Mouse (Mus musculus): ENCODE data around the gene Gm43552.
"Not testable (repeated sequence)": the region's sequence is repeated elsewhere in the genome, so short reads cannot be mapped to it uniquely, and the experiment has no call there.

The Gm43552 gene

DNA sequence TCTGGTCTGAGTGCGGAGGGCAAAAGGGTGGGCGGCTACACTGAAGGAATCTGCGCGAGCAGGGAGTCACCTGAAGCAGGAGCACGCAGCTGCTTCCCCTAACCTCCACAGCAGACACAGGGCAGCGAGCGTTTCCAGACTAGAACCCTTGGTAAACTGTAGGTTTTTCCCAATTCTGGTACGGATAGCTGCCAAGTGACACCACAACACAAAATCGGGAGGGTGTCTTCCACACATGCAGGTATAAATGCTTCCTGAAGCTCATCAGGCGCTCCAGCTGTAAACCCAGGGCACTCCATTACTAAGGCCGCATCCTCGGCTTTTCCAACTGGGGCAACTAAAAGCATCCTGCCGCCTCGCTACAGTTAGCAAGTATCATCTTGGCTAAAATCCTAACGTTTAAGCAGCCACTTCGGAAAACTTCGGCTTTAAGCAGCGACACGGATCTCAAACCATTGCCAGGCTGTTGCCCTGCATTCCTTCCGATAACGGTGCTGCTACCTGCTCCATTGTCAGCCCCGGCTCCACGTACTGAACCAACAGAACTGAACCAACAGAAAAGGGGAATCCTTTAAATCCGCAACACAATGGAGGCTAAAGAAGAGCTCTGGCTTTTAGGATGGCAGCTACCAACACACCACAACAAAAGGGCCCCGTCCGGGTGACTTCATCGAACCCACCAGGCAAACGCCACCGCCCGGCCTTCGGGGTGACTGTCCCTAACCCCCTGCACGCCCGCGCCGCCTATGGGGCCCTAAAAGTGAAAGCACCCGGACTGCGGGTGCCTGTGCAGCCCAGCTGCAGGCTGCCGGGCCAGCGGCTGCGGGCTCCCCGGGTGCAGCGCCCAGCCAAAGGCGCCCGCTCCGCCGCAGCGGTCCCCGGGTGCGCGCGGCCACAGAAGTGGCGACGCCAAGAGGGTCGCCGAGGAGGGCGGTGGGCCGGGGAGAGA, 592 bp downstream of the Gm43552 start:
- DNase-seq (ENCODE audit: low spot score), result peak; percentile 56

DNA sequence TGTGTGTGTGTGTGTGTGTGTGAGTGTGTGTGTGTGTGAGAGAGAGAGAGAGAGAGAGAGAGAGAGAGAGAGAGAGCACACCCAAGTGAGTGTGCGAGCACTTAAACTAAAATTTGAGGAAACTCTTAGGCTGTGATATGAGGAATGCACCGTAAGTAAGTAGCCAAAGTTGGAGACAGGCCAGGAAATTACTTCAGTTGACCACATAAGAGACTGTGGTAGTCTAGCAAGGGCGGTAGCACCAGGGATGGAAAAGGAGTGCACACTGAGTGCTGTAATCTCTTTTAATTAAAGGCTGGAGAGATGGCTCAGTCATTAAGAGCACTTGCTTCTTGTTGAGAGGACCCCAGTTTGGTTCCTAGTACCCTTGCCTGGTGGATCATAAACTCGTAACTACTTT, 2.8 kb downstream of the Gm43552 start:
- DNase-seq (ENCODE audit: low spot score), result no peak

DNA sequence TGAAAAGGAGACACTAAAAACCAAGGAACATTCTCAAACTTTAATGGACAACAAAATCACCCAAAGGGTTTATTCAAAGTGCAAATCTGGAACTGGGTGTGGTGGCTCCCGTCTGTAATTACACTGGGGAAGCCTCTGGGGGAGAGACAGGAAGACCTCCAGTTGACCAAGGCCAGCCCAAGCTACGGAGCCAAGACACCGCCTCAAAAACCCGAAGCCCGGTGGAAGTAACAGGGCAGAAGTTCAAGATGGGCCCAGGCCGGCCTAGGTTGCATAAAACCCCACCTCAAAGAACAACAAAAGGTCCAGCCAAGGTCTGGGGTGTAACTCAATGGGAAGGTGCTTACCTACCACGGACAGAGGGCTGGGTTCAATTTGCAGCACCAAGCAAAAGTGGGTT, 3.9 kb downstream of the Gm43552 start:
- DNase-seq (ENCODE audit: low spot score), result no peak

DNA sequence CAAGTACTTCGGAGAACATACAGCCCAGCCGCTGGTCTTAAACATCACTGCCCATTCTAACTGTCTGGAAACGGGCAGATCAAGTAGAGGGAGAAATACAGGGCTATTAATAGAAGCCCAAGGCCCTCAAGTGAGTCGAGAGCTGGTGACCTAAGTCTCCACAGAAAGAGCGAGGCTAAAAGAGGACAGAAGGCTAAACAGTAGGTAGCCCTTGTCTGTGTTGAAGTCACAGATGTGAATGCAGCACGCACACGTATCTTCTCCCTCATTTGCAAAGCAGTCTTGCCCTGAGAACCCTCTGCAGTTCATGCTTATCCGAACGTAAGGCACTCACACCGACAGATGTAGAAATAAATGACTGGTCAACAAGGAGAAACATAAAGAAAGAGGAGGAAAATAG, 5.3 kb downstream of the Gm43552 start:
- no peak for DNase-seq (ENCODE audit: low spot score)

DNA sequence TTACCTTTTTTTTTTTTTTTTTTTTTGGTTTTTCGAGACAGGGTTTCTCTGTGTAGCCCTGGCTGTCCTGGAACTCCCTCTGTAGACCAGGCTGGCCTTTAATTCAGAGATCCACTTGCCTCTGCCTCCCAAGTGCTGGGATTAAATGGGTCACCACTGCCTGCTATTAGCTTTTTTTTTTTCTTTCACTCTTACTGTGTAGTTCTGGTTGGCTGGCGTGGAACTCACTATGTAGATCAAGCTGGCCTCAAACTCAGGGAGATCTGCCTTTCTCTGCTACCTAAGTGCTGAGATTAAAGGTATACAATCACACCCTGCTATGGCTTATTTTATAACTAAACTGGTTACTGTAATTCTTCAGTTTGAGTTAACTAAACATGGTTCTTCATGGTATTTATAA, 6.1 kb downstream of the Gm43552 start:
- DNase-seq (ENCODE audit: low spot score), result no peak

DNA sequence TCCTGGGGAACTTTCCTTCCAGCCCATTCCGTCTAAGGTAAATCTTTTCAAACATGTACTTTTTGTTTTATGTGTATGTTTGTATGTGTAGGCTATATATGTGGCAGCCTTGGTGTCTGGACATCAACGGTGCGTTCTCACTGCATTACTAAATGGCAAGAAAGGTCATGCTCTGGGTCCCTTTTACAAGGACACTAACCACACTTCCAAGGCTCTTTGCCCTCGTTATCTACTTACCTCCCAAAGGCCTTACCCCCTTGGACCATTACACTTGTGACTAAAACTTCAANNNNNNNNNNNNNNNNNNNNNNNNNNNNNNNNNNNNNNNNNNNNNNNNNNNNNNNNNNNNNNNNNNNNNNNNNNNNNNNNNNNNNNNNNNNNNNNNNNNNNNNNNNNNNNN, 9.6 kb downstream of the Gm43552 start:
- no peak for DNase-seq (ENCODE audit: low spot score)

DNA sequence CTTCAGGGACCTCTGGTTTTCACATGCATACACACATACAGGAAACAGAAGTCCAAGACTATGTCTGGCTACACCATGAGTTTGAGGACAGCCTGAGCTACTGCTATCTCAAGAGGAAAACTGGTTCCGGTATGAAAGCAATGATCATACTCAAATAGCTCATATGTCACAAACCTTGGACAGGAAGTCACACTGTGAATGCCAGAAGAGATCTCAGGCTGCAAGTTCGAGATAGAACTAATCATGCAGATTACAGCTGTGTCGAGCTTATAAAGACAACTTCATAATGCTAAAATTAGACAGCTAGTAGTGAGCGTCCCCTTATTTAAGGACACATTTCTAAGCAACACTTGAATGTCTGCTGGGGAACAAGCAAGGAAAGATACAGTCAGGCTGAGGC, 12.1 kb downstream of the Gm43552 start:
- no peak for DNase-seq (ENCODE audit: low spot score)

DNA sequence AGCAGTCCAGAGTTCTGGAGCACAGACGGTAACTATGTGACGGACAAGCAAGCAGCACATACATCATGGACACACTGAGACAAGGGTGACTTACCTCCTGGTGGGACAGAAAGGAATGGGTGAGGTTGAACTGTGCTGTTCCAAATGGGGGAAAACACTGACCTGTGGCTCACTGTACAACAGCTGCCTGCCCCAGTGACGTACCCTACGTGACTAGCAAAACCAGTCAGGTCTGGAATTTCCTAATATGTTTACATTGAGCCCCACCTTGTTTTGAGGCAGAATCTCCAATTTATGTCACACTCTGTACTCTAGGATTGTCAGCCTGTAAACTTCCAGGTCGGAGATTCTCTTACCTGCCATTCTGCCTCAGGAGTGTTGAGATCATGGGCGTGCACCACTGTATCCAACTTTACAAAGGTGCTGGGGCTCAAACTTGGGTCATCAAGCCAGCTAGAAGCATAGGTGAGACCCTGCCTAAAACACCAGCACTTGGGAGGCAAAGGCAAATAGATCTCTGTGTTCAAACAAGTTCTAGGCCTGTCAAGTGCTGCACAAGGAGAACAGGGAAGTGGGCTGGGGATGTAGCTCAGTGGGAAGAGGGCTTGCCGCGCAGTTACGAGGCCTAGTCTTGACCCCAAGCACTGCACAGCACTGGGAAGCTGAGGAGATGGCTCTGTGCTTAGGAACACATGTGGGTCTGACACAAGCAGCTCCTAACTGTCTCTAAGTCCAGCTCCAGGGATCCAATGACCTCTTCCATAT, 12.8 kb downstream of the Gm43552 start:
- DNase-seq (ENCODE audit: low spot score), result no peak

DNA sequence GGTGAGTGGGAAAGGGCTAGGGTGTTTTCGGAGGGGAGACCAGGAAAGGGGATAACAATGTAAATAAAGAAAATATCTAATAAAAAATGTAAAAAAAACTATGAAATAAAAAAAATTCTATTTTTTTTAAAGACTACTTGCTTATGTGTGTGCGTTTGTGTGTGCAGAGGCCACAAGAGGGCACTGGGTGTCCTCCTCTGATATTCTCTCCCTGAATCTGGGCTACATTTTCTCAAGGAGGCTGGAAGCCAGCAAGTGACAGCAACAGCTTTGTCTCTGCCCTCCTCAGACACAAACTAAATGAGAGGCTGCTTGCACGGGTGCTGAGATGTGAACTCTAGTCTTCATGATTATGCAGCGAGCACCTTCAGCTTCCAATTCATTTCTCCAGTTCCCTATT, 14.4 kb downstream of the Gm43552 start:
- DNase-seq (ENCODE audit: low spot score), result no peak

DNA sequence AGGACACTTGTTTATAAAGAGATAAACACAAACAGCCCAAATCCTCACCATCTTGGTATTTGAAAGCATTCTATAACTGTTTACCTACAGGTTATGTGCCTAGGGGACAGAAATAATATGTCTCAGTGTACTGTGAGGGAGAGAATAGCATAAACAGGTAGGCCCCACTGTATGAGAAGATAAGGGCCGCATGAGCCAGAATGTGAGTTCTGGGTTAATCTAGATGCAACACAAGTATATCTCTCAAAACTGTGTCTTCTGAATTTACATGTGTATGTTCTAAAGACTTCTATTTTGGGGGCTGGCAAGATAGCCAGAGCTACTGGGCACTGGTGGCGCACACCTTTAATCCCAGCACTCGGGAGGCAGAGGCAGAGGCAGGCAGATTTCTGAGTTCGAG, 15.9 kb downstream of the Gm43552 start:
- not testable (repeated sequence) for DNase-seq (ENCODE audit: low spot score)

DNA sequence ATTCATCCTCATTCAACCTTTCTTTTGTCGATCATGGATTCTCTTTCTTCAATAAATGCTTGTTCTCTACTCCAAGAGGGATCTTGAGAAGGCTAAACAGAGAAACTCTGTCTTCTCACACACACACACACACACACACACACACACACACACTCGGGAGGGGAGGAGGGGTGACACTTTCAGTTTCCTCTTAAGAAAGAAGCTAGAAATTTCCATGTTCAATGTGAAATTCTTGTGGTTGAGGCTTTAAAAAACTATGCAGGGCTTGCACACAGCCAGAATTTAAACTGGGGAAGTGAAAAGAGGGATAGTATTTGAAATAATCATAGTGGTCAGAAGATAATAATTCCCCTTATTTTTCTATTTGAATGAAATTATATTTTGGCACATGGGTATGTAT, 16.8 kb downstream of the Gm43552 start:
- DNase-seq (ENCODE audit: low spot score), result no peak

DNA sequence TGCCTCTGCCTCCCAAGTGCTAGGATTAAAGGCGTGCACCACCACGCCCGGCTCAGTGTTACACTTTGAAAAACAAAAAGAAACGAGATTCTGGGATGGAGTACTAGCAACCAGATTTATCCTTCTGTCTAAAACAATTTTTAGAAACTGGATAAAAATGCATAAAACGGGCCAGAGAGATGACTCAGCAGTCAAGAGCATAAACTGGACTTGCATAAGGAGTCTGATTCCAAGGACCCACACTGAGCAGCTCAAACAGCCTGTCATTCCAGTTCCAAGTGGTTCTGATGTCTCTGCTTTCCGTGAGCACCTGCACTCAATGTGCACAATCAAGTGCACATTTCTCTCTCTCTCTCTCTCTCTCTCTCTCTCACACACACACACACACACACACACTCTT, 22.9 kb downstream of the Gm43552 start:
- DNase-seq (ENCODE audit: low spot score), result no peak

DNA sequence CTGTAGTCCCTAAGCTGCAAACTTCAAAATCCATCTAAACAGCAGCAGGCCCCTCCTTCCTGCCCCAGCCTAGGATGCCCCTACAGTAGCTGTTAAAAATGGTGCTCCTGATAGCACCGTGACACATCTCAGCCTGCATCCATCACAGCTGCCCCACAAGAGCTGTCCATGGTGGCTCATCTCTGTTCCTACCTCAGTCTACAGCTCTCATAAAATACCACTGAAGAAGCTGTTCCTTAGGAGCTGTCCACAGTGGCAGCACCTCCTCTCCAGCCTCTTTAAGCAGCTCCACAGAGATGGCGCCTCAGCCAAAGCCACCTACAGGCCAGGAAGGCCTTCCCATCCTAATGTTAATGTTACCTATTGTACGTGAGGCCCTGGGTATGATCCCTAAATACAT, 25.7 kb downstream of the Gm43552 start:
- DNase-seq (ENCODE audit: low spot score), result peak; percentile 35

DNA sequence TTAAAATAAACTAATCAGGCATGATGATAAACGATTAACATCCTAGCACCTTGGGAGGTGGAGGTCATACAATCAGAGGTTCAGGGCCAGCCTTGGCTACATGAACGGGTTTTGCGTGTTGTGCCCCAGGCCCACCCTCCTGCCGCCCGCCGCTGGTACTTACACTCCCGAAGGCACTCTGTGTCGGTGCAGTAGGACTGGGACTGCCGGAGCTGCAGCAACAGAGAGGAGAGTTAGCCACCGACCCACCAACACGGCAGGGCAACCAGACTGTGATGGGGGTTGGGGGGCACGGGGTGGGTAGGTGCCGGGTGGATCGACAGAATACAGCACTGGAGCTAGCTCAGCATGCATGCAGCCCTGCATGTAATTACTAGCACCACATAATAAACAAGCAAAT, 32.3 kb downstream of the Gm43552 start:
- DNase-seq (ENCODE audit: low spot score), result no peak

DNA sequence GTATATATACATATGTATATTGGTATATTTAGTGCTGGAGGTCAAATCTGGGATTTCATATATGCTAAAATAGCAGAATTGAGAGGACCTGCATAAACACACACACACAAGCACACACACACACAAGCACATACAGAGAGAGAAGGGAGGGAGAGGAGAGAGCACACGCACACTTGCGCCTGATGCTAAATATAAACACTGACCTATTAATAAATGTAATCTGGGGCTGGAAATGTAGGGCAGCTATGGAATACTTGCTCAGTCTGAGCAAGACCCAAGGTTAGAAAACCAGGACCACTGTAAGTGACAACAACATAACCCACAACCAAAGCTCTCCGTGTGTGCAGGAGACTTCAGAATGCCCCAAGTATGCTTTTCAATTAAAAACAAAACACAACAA, 33.2 kb downstream of the Gm43552 start:
- DNase-seq (ENCODE audit: low spot score), result no peak

DNA sequence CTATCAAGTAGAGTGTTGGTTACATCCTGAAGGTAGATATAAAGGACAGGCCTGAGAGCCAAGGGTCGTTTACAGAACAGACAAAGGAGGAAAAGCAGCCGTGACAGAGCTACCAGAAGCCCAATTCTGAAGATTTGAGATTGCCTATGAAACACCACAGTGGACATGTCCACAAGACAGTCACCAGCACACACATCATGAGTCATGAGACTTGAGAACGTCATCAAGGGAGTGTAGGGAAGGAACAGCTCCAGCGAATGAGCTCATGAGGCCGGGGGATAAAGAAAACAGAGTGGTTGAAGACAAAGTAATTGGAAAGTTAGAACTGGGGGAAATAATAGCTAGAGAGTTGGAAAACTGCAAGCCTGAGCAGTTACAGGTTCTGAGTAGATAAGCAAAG, 34.8 kb downstream of the Gm43552 start:
- DNase-seq (ENCODE audit: low spot score), result no peak

DNA sequence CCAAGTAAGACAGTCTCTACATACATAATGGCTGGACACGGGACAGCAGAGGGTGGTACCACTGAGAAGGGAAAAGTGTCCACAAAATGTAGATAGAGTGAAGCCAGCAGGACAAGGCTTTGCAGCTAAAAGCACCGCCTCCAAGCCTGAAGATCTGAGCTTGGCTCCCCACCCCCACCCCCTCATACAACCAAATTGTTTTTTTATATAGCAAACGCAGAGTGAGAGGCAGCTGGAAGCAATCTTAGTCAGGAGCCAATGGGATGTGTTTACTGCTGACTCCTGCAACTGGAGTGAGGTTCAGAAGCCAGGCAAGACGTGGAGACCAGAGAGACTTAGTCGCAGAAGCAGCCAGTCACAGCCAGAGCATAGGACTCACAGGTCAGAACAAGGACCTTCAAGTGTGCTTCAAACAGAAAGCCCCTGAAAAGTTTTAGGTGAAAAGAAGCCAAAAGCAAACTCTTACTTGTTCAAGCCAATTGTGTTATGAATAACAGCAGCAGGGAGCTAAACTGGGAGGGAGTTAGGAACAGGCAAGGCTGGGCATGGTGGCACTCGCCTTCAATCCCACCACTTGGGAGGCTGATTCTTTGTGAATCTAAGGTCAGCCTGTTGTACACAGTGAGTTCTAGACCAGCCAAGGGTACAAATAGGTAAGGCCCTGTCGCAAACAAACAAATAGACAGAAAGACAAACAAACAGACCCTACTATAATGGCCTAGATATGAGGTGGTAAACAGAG, 35.4 kb downstream of the Gm43552 start:
- DNase-seq (ENCODE audit: low spot score), result no peak

DNA sequence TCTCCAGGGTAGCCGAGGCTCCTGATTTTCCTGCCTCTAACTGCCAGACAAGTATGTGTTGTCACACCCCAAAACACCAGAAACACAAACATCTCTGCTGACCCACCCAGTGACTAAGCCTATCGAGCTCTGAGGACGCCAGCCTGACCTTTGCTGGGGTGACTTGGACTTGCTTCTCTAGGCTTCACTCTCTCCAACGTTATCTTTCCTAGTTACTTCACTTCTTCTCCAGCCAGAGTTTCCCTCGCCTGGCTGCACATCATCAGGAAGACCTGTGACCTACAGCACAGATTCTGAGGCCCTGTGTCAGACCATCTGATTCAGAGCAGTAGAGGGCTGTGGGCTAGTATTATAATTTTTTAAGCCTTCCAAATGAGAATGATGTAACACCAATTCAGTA, 37.9 kb downstream of the Gm43552 start:
- no peak for DNase-seq (ENCODE audit: low spot score)

DNA sequence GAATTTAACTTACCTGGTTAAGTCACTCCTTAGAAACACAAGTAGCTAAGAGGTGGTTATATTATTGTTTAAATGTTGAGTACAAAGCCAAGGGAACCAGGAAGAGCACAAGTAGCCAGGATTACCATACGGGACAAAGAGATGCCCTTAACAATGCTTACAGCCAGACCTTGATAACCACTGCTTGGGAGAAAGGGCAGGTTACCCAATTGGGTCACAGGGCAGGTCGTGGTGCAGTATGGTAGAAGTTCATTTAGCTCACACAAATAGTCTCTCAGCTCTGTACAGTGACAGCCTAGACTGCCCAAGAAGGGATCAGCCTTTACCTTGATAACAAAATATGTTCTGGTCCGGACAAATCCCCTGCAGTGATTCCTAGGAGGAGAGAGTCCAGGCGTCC, 43.7 kb downstream of the Gm43552 start:
- DNase-seq (ENCODE audit: low spot score), result no peak

DNA sequence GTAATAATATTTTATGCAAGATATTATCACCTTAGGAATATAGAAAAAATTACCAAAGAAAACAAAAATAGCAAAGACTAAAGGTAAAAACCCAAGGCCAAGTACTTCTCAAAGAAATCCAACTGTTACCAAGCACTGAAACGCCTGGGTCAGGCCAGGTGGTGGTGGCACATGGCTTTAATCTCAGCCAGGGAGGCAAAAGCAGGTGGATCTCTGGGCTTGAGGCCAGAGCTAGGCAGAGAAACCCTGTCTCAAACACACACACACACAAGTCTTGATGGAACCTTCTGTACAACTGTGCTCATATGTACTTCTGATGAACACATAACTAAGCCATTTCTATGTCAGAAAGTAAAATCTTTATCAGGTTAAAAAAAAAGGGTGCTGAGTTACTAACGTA, 44.8 kb downstream of the Gm43552 start:
- no peak for DNase-seq (ENCODE audit: low spot score)

DNA sequence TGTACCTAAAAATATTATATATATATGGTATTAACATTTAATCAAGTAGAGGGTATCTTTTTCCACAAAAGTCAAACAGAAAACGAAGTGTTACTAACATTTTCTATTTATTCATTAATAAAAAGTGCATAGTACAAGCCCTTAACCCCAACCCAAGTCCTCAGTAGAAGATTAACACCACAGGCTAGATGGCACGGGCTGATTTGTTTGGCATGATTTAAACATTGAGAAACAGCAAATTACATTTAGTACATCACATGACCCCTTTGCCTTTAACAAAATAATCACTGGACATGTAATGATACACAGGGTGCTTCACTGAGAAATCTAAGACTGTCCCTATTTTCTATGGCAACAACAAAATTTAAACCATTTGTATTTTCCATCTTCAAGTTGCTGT, 45.9 kb downstream of the Gm43552 start:
- DNase-seq (ENCODE audit: low spot score), result no peak

DNA sequence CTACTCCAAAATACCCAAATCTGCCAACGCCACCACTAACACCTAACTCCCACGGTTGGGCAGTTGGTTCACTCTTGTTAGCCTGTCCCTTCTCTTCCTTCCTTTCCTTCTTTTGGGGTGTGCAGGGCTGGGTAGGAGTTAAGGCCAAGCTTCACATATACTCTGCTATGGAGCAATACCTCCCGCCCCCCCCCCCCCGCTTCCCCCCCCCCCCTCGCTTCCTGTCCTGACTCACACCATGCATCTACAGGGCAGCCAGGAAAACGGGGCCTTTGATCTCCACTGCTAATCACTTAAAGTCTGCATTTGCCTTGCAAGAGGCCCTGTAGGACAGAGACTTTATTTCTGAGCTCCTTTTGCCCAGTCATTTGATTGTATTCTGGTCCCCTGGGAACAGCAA, 47.7 kb downstream of the Gm43552 start:
- no peak for DNase-seq (ENCODE audit: low spot score)

DNA sequence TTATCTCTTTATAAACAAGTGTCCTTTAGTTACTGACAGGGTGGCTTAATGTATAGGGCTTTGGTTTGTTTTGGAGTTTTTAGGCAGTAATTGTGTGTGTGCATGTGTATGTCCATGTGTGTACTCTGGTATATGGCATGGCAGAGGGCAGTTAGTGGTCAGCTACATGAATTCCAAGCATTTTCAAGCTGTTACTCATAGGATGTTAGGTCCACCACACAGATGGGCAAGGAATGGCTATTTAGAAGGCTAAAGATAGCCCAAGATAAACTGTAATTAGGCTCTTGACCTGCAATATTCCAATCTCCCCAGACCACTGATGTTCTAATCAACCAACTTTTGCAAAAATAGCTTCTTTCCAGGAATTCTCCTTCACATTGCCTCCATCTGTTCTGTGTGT, 54.6 kb downstream of the Gm43552 start:
- DNase-seq (ENCODE audit: low spot score), result no peak

All from yolk sac, embryonic 10.5 days (tissue).